Mouse (Mus musculus): ENCODE measurements at regions not wholly inside any gene's neighbourhood (a gene's known extent, or its start where the extent isn't known, plus 50 kb on each side); places are given as distances from the start of the nearest gene placed in this dataset.

GRCm38 (mm10) chr15:63442146-63442780, 402.7 kb downstream of the Gsdmc2 start:
- 27% methylated on average over 6 of the region's 6 CpGs for WGBS
- Histone ChIP-seq H3K27me3 (ENCODE audit: control insufficient read depth, insufficient read depth, low read length) (no peaks in the 10 kb centered on the region), H3K4me3 (ENCODE audit: low read depth, low read length) (no peak overlapping the region), H3K27ac (ENCODE audit: insufficient read depth, low read depth, low read length) (no peak overlapping the region), H3K4me1 (ENCODE audit: control insufficient read depth, insufficient read depth, insufficient read length, low read length) (no peaks in the 10 kb centered on the region), H3K36me3 (ENCODE audit: control insufficient read depth, insufficient read depth, low read length) (no peaks in the 10 kb centered on the region)
- TF ChIP-seq CTCF (IDR thresholded peaks at IDR 0.05; ENCODE audit: extremely low read depth, insufficient read length, insufficient replicate concordance, low read depth, low read length) (no peak), POLR2A (IDR thresholded peaks at IDR 0.05; ENCODE audit: low read depth, low read length) (no peak)

DNA sequence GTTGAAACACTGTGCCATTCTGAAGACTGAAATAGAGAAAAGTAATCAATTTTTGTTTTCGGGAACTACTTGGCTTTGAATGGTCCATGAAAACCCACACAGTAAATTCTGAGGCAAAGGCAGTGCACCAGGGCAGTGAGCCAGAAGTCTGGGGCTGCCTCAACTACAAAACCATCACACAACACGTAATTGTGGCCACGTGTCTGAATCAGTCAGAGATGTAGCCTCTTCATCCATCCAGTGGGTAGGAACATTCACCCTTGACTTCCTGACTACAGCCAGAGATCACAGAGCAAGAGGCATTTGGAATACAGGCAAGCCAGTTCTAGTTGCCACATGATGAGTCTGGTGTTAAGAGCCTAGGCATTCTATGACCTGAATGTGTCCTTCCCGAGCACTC, 432.3 kb downstream of the Gsdmc2 start:
- TF ChIP-seq POLR2A (IDR thresholded peaks at IDR 0.05; ENCODE audit: low read depth, low read length) (no peak), CTCF (IDR thresholded peaks at IDR 0.05; ENCODE audit: extremely low read depth, insufficient read length, insufficient replicate concordance, low read depth, low read length) (no peak)
- no peaks in the 10 kb centered on the region for H3K4me1 ChIP-seq (ENCODE audit: control insufficient read depth, insufficient read depth, insufficient read length, low read length)
- H3K27ac ChIP-seq (ENCODE audit: insufficient read depth, low read depth, low read length): no peak overlapping the region
- no peaks in the 10 kb centered on the region for H3K27me3 ChIP-seq (ENCODE audit: control insufficient read depth, insufficient read depth, low read length)
- no peaks in the 10 kb centered on the region for H3K36me3 ChIP-seq (ENCODE audit: control insufficient read depth, insufficient read depth, low read length)
- 85% methylated on average over 4 of the region's 4 CpGs for WGBS
- H3K4me3 ChIP-seq (ENCODE audit: low read depth, low read length): no peak overlapping the region

GRCm38 (mm10) chr15:63411771-63412118, 433.2 kb downstream of the Gsdmc2 start:
- no peaks in the 10 kb centered on the region for H3K4me1 ChIP-seq (ENCODE audit: control insufficient read depth, insufficient read depth, insufficient read length, low read length)
- TF ChIP-seq POLR2A (IDR thresholded peaks at IDR 0.05; ENCODE audit: low read depth, low read length): no peak
- TF ChIP-seq CTCF (IDR thresholded peaks at IDR 0.05; ENCODE audit: extremely low read depth, insufficient read length, insufficient replicate concordance, low read depth, low read length): no peak
- H3K36me3 ChIP-seq (ENCODE audit: control insufficient read depth, insufficient read depth, low read length): no peaks in the 10 kb centered on the region
- H3K4me3 ChIP-seq (ENCODE audit: low read depth, low read length): no peak overlapping the region
- 54% methylated on average over 3 of the region's 3 CpGs for WGBS
- H3K27ac ChIP-seq (ENCODE audit: insufficient read depth, low read depth, low read length): no peak overlapping the region
- H3K27me3 ChIP-seq (ENCODE audit: control insufficient read depth, insufficient read depth, low read length): no peaks in the 10 kb centered on the region

DNA sequence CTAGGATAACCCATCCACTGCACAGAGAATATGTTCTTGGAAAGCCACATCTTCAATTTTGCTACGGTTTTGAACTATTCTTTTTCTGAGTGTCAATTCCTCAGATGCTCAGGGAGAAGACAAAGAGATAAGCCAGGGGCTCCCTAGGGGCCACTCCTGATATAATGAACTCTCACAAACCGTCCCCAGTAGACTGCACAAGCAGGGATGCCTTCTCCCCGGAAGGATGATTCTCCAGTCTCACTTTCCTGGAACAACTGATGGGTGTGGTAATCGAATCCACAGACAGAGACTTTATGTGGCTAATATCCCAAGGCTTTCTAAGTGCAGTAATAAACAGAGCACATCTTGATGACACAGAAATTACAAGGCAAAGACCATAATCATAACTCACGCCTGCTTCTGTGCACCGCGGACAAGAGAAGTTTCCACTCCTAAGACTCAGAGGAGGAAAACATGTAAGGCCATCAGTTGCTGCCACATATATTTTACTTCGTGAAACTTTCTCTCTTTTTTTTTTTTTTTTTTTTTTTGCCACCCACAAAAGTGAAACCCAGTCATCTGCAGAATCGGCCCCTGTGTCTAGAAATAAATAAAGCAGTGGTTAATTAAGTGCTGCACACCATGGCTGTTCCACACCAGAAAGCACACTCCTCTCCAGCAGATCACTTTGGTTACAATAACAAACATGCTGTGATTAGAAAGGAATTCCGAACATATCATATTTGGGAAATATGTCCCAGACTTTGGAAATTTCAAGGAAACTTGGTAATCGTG, 433.8 kb downstream of the Gsdmc2 start:
- H3K4me3 ChIP-seq (ENCODE audit: low read depth, low read length): no peak overlapping the region
- no peaks in the 10 kb centered on the region for H3K4me1 ChIP-seq (ENCODE audit: control insufficient read depth, insufficient read depth, insufficient read length, low read length)
- H3K36me3 ChIP-seq (ENCODE audit: control insufficient read depth, insufficient read depth, low read length): no peaks in the 10 kb centered on the region
- no peak for TF ChIP-seq CTCF (IDR thresholded peaks at IDR 0.05; ENCODE audit: extremely low read depth, insufficient read length, insufficient replicate concordance, low read depth, low read length)
- 65% methylated on average over 11 of the region's 11 CpGs for whole genome bisulfite sequencing
- no peak overlapping the region for H3K27ac ChIP-seq (ENCODE audit: insufficient read depth, low read depth, low read length)
- H3K27me3 ChIP-seq (ENCODE audit: control insufficient read depth, insufficient read depth, low read length): no peaks in the 10 kb centered on the region

GRCm38 (mm10) chr15:63400445-63400844, 444.5 kb downstream of the Gsdmc2 start:
- Histone ChIP-seq H3K4me3 (ENCODE audit: low read depth, low read length) (no peak overlapping the region), H3K27ac (ENCODE audit: insufficient read depth, low read depth, low read length) (no peak overlapping the region), H3K27me3 (ENCODE audit: control insufficient read depth, insufficient read depth, low read length) (no peaks in the 10 kb centered on the region), H3K4me1 (ENCODE audit: control insufficient read depth, insufficient read depth, insufficient read length, low read length) (no peaks in the 10 kb centered on the region), H3K36me3 (ENCODE audit: control insufficient read depth, insufficient read depth, low read length) (no peaks in the 10 kb centered on the region)
- TF ChIP-seq POLR2A (IDR thresholded peaks at IDR 0.05; ENCODE audit: low read depth, low read length): no peak
- 70% methylated on average over 3 of the region's 3 CpGs for WGBS

DNA sequence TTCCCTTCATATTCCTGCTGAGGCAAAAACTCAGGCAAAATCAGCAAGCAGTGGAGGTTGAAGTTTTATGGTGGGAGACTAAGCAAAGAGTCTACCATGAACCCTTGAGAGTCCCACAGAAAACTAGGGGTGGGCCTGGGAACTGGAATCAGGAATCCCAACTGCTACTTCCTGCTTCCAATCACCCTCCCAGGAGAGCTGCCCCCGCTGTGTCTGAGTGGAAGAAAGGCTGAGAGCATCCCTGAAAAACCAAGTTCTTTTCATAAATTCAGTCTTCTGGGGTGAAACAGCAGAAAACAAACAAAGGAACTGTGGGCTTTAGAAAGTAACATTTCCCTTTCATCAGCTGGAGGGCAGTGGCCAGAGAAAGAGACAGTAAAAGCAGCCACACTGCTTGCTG, 445.0 kb downstream of the Gsdmc2 start:
- Histone ChIP-seq H3K27me3 (ENCODE audit: control insufficient read depth, insufficient read depth, low read length) (no peaks in the 10 kb centered on the region), H3K36me3 (ENCODE audit: control insufficient read depth, insufficient read depth, low read length) (no peaks in the 10 kb centered on the region), H3K4me3 (ENCODE audit: low read depth, low read length) (no peak overlapping the region), H3K4me1 (ENCODE audit: control insufficient read depth, insufficient read depth, insufficient read length, low read length) (no peaks in the 10 kb centered on the region), H3K27ac (ENCODE audit: insufficient read depth, low read depth, low read length) (no peak overlapping the region)
- no peak for TF ChIP-seq POLR2A (IDR thresholded peaks at IDR 0.05; ENCODE audit: low read depth, low read length)
- no peak for TF ChIP-seq CTCF (IDR thresholded peaks at IDR 0.05; ENCODE audit: extremely low read depth, insufficient read length, insufficient replicate concordance, low read depth, low read length)
- 75% methylated on average over 1 of the region's 1 CpGs for WGBS

DNA sequence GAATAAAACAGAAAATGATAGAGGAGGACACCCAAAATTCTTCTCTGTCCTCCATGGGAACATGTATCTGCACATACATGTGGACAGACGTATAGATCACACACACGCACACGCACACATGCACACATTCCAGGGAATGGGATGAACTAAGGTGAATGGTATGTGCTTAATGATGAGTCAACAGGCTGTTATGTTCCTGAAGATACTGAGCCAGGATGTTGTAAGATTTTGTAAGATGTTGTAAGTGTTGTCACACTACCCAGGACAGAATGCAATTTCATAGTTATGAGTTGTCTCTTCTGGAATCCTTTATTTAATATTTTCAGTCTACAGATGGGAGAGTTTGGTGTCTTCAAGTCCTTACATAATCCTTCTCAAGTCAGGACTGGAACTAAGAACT, 447.5 kb downstream of the Gsdmc2 start:
- 94% methylated on average over 3 of the region's 3 CpGs for WGBS
- no peak overlapping the region for H3K4me3 ChIP-seq (ENCODE audit: low read depth, low read length)
- no peak for TF ChIP-seq POLR2A (IDR thresholded peaks at IDR 0.05; ENCODE audit: low read depth, low read length)
- TF ChIP-seq CTCF (IDR thresholded peaks at IDR 0.05; ENCODE audit: extremely low read depth, insufficient read length, insufficient replicate concordance, low read depth, low read length): no peak
- H3K4me1 ChIP-seq (ENCODE audit: control insufficient read depth, insufficient read depth, insufficient read length, low read length): no peaks in the 10 kb centered on the region
- no peaks in the 10 kb centered on the region for H3K36me3 ChIP-seq (ENCODE audit: control insufficient read depth, insufficient read depth, low read length)
- no peak overlapping the region for H3K27ac ChIP-seq (ENCODE audit: insufficient read depth, low read depth, low read length)
- H3K27me3 ChIP-seq (ENCODE audit: control insufficient read depth, insufficient read depth, low read length): no peaks in the 10 kb centered on the region

Measured in small intestine, adult 2 months (tissue).